9 mouse cellular contexts compared by ENCODE assay signal in genomic region chr7:92638050-92638449, GRCm38 (mm10). TPM values are rescaled to one million over a fixed set of nuclear protein-coding genes. Genes with fewer than 3 reads are reported as not detected.
DNase-seq lines count a peak whose midpoint lies in the region; ATAC-seq and TF ChIP-seq lines count a peak whose summit lies in the region.
"Had no signal": no experiment of that assay in that cellular context is flagged by ENCODE, and none has a peak within 500 bp of the region (broad histone marks: within the 10 kb centered on the region; RNA-seq: fewer than 3 reads in every experiment).

No protein-coding gene starts in this region.

- peaks cover 18% of the 10 kb centered on the region for H3K4me1 ChIP-seq in heart, embryonic 13.5 days
- peaks cover 33% of the 10 kb centered on the region for H3K4me1 ChIP-seq in G1E (ENCODE audit: insufficient read depth, low read depth, low read length)
- peaks cover 18% of the 10 kb centered on the region for H3K4me1 ChIP-seq in hindbrain, embryonic 16.5 days (ENCODE audit: control insufficient read depth, insufficient read depth, low read depth, low read length)
- H3K4me1 ChIP-seq in midbrain, embryonic 12.5 days = peaks cover 17% of the 10 kb centered on the region

- no peak for DNase-seq in heart, postnatal 10 days
- no peak for DNase-seq in G1E (ENCODE audit: low spot score)
- no peak for DNase-seq in cerebellum, adult 11-12 months
- DNase-seq in spleen, postnatal 4 days (ENCODE audit: low spot score in 2 of 2) = no peak
- no peak for DNase-seq in layer of hippocampus, postnatal 25 days (ENCODE audit: extremely low spot score in 1 of 2, low spot score in 1 of 2)
- DNase-seq: kidney, adult 2 months had no signal

- intact Hi-C loops in heart, postnatal 10 days (cut with DNase I) = loop anchor here (10.0 kb wide), 1 partner anchor 327 kb away; no protein-coding TSS in a partner anchor

- H3K27ac ChIP-seq in heart, embryonic 13.5 days (replicated peaks) = no peak overlapping the region
- no peak overlapping the region for H3K27ac ChIP-seq in hindbrain, embryonic 16.5 days (ENCODE audit: low read depth, low read length)
- H3K27ac ChIP-seq in midbrain, embryonic 12.5 days (replicated peaks) = no peak overlapping the region

- TF ChIP-seq CTCF in G1E (IDR thresholded peaks at IDR 0.05; ENCODE audit: low read depth, low read length) = no peak

- 75% methylated on average over 5 of the region's 5 CpGs for WGBS in heart, embryonic 13.5 days
- WGBS in hindbrain, embryonic 16.5 days = 92% methylated on average over 5 of the region's 5 CpGs
- 90% methylated on average over 5 of the region's 5 CpGs for WGBS in midbrain, embryonic 12.5 days

- H3K4me2 ChIP-seq in heart, embryonic 13.5 days = peak overlapping the region; percentile 97
- H3K4me2 ChIP-seq in hindbrain, embryonic 16.5 days (ENCODE audit: low read length) = peak overlapping the region; percentile 85
- H3K4me2 ChIP-seq in midbrain, embryonic 12.5 days (replicated peaks) = peak overlapping the region; percentile 93

- peaks cover 12% of the 10 kb centered on the region for H3K27me3 ChIP-seq in heart, embryonic 13.5 days (replicated peaks)
- H3K27me3 ChIP-seq in G1E (ENCODE audit: insufficient read depth, low read length) = peaks cover 13% of the 10 kb centered on the region
- no peaks in the 10 kb centered on the region for H3K27me3 ChIP-seq in hindbrain, embryonic 16.5 days (replicated peaks; ENCODE audit: control insufficient read depth, insufficient read depth, low read length)
- no peaks in the 10 kb centered on the region for H3K27me3 ChIP-seq in midbrain, embryonic 12.5 days

- H3K9ac ChIP-seq in heart, embryonic 13.5 days = peak overlapping the region; percentile 89
- no peak overlapping the region for H3K9ac ChIP-seq in hindbrain, embryonic 16.5 days (ENCODE audit: low read depth, low read length)
- H3K9ac ChIP-seq in midbrain, embryonic 12.5 days (replicated peaks) = no peak overlapping the region

- ATAC-seq in heart, embryonic 13.5 days (ENCODE audit: extremely low read depth, insufficient number of reproducible peaks, low FRiP score, low TSS enrichment) = no peak
- ATAC-seq in G1E (ENCODE audit: extremely low read depth, insufficient number of reproducible peaks, low FRiP score, poor library complexity, severe bottlenecking) = no peak
- no peak for ATAC-seq in hindbrain, embryonic 16.5 days
- no peak for ATAC-seq in midbrain, embryonic 12.5 days (ENCODE audit: low FRiP score, low read depth)

- H3K4me3 ChIP-seq in heart, embryonic 13.5 days = peak overlapping the region; percentile 85
- H3K4me3 ChIP-seq in G1E (ENCODE audit: low read depth, low read length) = peak overlapping the region; percentile 84
- H3K4me3 ChIP-seq in hindbrain, embryonic 16.5 days (ENCODE audit: low read length) = peak overlapping the region; percentile 92
- H3K4me3 ChIP-seq in midbrain, embryonic 12.5 days = peak overlapping the region; percentile 89

- peaks cover 36% of the 10 kb centered on the region for H3K36me3 ChIP-seq in heart, embryonic 13.5 days
- peaks cover 28% of the 10 kb centered on the region for H3K36me3 ChIP-seq in G1E (replicated peaks)
- no peaks in the 10 kb centered on the region; the same call in 1 of the 2 replicates for H3K36me3 ChIP-seq in hindbrain, embryonic 16.5 days (ENCODE audit: control insufficient read depth, insufficient read depth, low read length)
- peaks cover 13% of the 10 kb centered on the region for H3K36me3 ChIP-seq in midbrain, embryonic 12.5 days

- no peaks in the 10 kb centered on the region for H3K9me3 ChIP-seq in heart, embryonic 13.5 days
- H3K9me3 ChIP-seq in G1E (replicated peaks) = no peaks in the 10 kb centered on the region
- no peaks in the 10 kb centered on the region for H3K9me3 ChIP-seq in hindbrain, embryonic 16.5 days (ENCODE audit: control insufficient read depth, low read length)
- no peaks in the 10 kb centered on the region for H3K9me3 ChIP-seq in midbrain, embryonic 12.5 days

RNA-seq across cellular contexts. Expression of gene Ankrd42, which starts 1.1 kb away (rescaled TPM):
- polyA plus RNA-seq in heart, embryonic 13.5 days (2015; fragmentation: Nextera tagmentation; extraction: Ambion mirVana) = 3.8 and 4.1 TPM in 2 replicates
- total RNA-seq in heart, postnatal 10 days (2021) = 1 to 10 TPM; 1.9 to 2.1 TPM
- total RNA-seq in G1E (2014; fragmentation: Nextera tagmentation) (1.1 and 2.2 TPM in 2 replicates), G1E (2017) (0.66 and 1.0 TPM in 2 replicates)
- polyA plus RNA-seq in G1E (2012) = 0.43 and 0.44 TPM in 2 replicates
- polyA plus RNA-seq in hindbrain, embryonic 16.5 days (2015; fragmentation: Nextera tagmentation; extraction: Ambion mirVana) = 21.9 and 23.4 TPM in 2 replicates
- polyA plus RNA-seq in midbrain, embryonic 12.5 days (2016; fragmentation: Nextera tagmentation; extraction: Ambion mirVana) = 12.6 and 12.7 TPM in 2 replicates
- 10 to 100 TPM; 17.3 to 19.6 TPM for total RNA-seq in layer of hippocampus, postnatal 25 days (2021)

RNA-seq across cellular contexts. Expression of gene Pcf11, which starts 31.7 kb away (rescaled TPM):
- 12.6 and 13.1 TPM in 2 replicates for polyA plus RNA-seq in heart, embryonic 13.5 days (2015; fragmentation: Nextera tagmentation; extraction: Ambion mirVana)
- total RNA-seq in heart, postnatal 10 days (2021) = 10 to 100 TPM; 28.6 to 39.2 TPM
- total RNA-seq in G1E (2014; fragmentation: Nextera tagmentation) (175 and 209 TPM in 2 replicates), G1E (2017) (80.6 and 89.9 TPM in 2 replicates)
- 77.1 and 94.4 TPM in 2 replicates for polyA plus RNA-seq in G1E (2012)
- polyA plus RNA-seq in hindbrain, embryonic 16.5 days (2015; fragmentation: Nextera tagmentation; extraction: Ambion mirVana) = 14.3 and 15.7 TPM in 2 replicates
- polyA plus RNA-seq in midbrain, embryonic 12.5 days (2016; fragmentation: Nextera tagmentation; extraction: Ambion mirVana) = 31.2 and 33.1 TPM in 2 replicates
- 10 to 100 TPM; 48.0 to 60.6 TPM for total RNA-seq in layer of hippocampus, postnatal 25 days (2021)
